Mouse (Mus musculus): Measurements from ENCODE around the gene Dbh. TPM values are rescaled to one million over a fixed set of nuclear protein-coding genes. Genes with fewer than 3 reads are reported as not detected.

Dbh gene
- polyA plus RNA-seq, 1 experiment: not detected

GRCm38 (mm10) chr2:27161526-27161925 is 3.5 kb upstream of the Dbh start:
- peaks cover 82% of the 10 kb centered on the region for H3K27me3 ChIP-seq (replicated peaks)
- peaks cover 6% of the 10 kb centered on the region; the same call in 1 of the 2 replicates for H3K4me1 ChIP-seq
- no peaks in the 10 kb centered on the region for H3K36me3 ChIP-seq (replicated peaks; ENCODE audit: low read length)
- TF ChIP-seq GATA1 (IDR thresholded peaks at IDR 0.05; ENCODE audit: borderline replicate concordance, low read length): no peak
- TF ChIP-seq FLI1 (IDR thresholded peaks at IDR 0.05; ENCODE audit: low read length): no peak
- H3K4me3 ChIP-seq (replicated peaks): no peak overlapping the region
- H3K9me3 ChIP-seq: peaks cover 21% of the 10 kb centered on the region

- Histone ChIP-seq H3K9me3 (peaks cover 10% of the 10 kb centered on the region), H3K36me3 (replicated peaks; ENCODE audit: low read length) (no peaks in the 10 kb centered on the region), H3K4me1 (peaks cover 17% of the 10 kb centered on the region), H3K27me3 (replicated peaks) (peaks cover 89% of the 10 kb centered on the region), H3K4me3 (replicated peaks) (no peak overlapping the region)
- TF ChIP-seq FLI1 (IDR thresholded peaks at IDR 0.05; ENCODE audit: low read length) (no peak), GATA1 (IDR thresholded peaks at IDR 0.05; ENCODE audit: borderline replicate concordance, low read length) (no peak)
Measured at GRCm38 (mm10) chr2:27162656-27163055, 2.4 kb upstream of the Dbh start.

GRCm38 (mm10) chr2:27163851-27164250 is 1.2 kb upstream of the Dbh start:
- Histone ChIP-seq H3K4me3 (replicated peaks) (no peak overlapping the region), H3K27me3 (replicated peaks) (peaks cover 93% of the 10 kb centered on the region), H3K9me3 (no peaks in the 10 kb centered on the region), H3K4me1 (peaks cover 17% of the 10 kb centered on the region), H3K36me3 (replicated peaks; ENCODE audit: low read length) (no peaks in the 10 kb centered on the region)
- TF ChIP-seq FLI1 (IDR thresholded peaks at IDR 0.05; ENCODE audit: low read length): no peak
- no peak for TF ChIP-seq GATA1 (IDR thresholded peaks at IDR 0.05; ENCODE audit: borderline replicate concordance, low read length)

GRCm38 (mm10) chr2:27166074-27166473 is 1.0 kb downstream of the Dbh start:
- Histone ChIP-seq H3K36me3 (replicated peaks; ENCODE audit: low read length) (no peaks in the 10 kb centered on the region), H3K9me3 (no peaks in the 10 kb centered on the region), H3K27me3 (replicated peaks) (peaks cover 90% of the 10 kb centered on the region), H3K4me3 (replicated peaks) (no peak overlapping the region), H3K4me1 (peaks cover 14% of the 10 kb centered on the region)
- TF ChIP-seq FLI1 (IDR thresholded peaks at IDR 0.05; ENCODE audit: low read length) (no peak), GATA1 (IDR thresholded peaks at IDR 0.05; ENCODE audit: borderline replicate concordance, low read length) (no peak)

- H3K9me3 ChIP-seq: 0 out of 2 replicates have a peak, but pooled peaks cover 2% of the 10 kb centered on the region
- no peaks in the 10 kb centered on the region for H3K36me3 ChIP-seq (replicated peaks; ENCODE audit: low read length)
- TF ChIP-seq FLI1 (IDR thresholded peaks at IDR 0.05; ENCODE audit: low read length) (no peak), GATA1 (IDR thresholded peaks at IDR 0.05; ENCODE audit: borderline replicate concordance, low read length) (no peak)
- peaks cover 14% of the 10 kb centered on the region for H3K4me1 ChIP-seq
- H3K4me3 ChIP-seq (replicated peaks): no peak overlapping the region
- H3K27me3 ChIP-seq (replicated peaks): peaks cover 83% of the 10 kb centered on the region
Measured at GRCm38 (mm10) chr2:27166999-27167398, 2.0 kb downstream of the Dbh start.

- H3K9me3 ChIP-seq: peaks cover 5% of the 10 kb centered on the region; the same call in 1 of the 2 replicates
- no peaks in the 10 kb centered on the region for H3K36me3 ChIP-seq (replicated peaks; ENCODE audit: low read length)
- no peak overlapping the region for H3K4me3 ChIP-seq (replicated peaks)
- peaks cover 9% of the 10 kb centered on the region; the same call in 1 of the 2 replicates for H3K4me1 ChIP-seq
- peaks cover 82% of the 10 kb centered on the region for H3K27me3 ChIP-seq (replicated peaks)
- TF ChIP-seq FLI1 (IDR thresholded peaks at IDR 0.05; ENCODE audit: low read length) (no peak), GATA1 (IDR thresholded peaks at IDR 0.05; ENCODE audit: borderline replicate concordance, low read length) (no peak)
Measured at GRCm38 (mm10) chr2:27174242-27174641, 9.2 kb downstream of the Dbh start.

GRCm38 (mm10) chr2:27175696-27176267 is 10.7 kb downstream of the Dbh start:
- H3K4me1 ChIP-seq: peaks cover 10% of the 10 kb centered on the region; the same call in 1 of the 2 replicates
- peaks cover 85% of the 10 kb centered on the region for H3K27me3 ChIP-seq (replicated peaks)
- TF ChIP-seq FLI1 (IDR thresholded peaks at IDR 0.05; ENCODE audit: low read length) (no peak), GATA1 (IDR thresholded peaks at IDR 0.05; ENCODE audit: borderline replicate concordance, low read length) (no peak)

GRCm38 (mm10) chr2:27179101-27179500 is 14.1 kb downstream of the Dbh start:
- H3K36me3 ChIP-seq (replicated peaks; ENCODE audit: low read length): no peaks in the 10 kb centered on the region
- H3K4me1 ChIP-seq: peaks cover 23% of the 10 kb centered on the region; the same call in 1 of the 2 replicates
- peaks cover 3% of the 10 kb centered on the region; the same call in 1 of the 2 replicates for H3K9me3 ChIP-seq
- H3K4me3 ChIP-seq (replicated peaks): no peak overlapping the region
- TF ChIP-seq FLI1 (IDR thresholded peaks at IDR 0.05; ENCODE audit: low read length) (no peak), GATA1 (IDR thresholded peaks at IDR 0.05; ENCODE audit: borderline replicate concordance, low read length) (no peak)
- H3K27me3 ChIP-seq (replicated peaks): peaks cover 96% of the 10 kb centered on the region

More at GRCm38 (mm10) chr2:27175696-27176267, 10.7 kb downstream of the Dbh start:
- Histone ChIP-seq H3K36me3 (replicated peaks; ENCODE audit: low read length) (no peaks in the 10 kb centered on the region), H3K9me3 (peaks cover 5% of the 10 kb centered on the region; the same call in 1 of the 2 replicates), H3K4me3 (replicated peaks) (no peak overlapping the region)

GRCm38 (mm10) chr2:27181907-27182306 is 16.9 kb downstream of the Dbh start:
- peaks cover 92% of the 10 kb centered on the region for H3K27me3 ChIP-seq (replicated peaks)
- H3K4me1 ChIP-seq: peaks cover 29% of the 10 kb centered on the region
- H3K9me3 ChIP-seq: no peaks in the 10 kb centered on the region
- no peak for TF ChIP-seq GATA1 (IDR thresholded peaks at IDR 0.05; ENCODE audit: borderline replicate concordance, low read length)
- TF ChIP-seq FLI1 (IDR thresholded peaks at IDR 0.05; ENCODE audit: low read length): no peak
- H3K36me3 ChIP-seq (replicated peaks; ENCODE audit: low read length): no peaks in the 10 kb centered on the region
- H3K4me3 ChIP-seq (replicated peaks): no peak overlapping the region

GRCm38 (mm10) chr2:27183734-27184133 is 18.7 kb downstream of the Dbh start:
- Histone ChIP-seq H3K4me3 (replicated peaks) (no peak overlapping the region), H3K27me3 (replicated peaks) (peaks cover 82% of the 10 kb centered on the region), H3K9me3 (no peaks in the 10 kb centered on the region), H3K36me3 (replicated peaks; ENCODE audit: low read length) (peaks cover 6% of the 10 kb centered on the region), H3K4me1 (peaks cover 46% of the 10 kb centered on the region)
- TF ChIP-seq GATA1 (IDR thresholded peaks at IDR 0.05; ENCODE audit: borderline replicate concordance, low read length): no peak
- no peak for TF ChIP-seq FLI1 (IDR thresholded peaks at IDR 0.05; ENCODE audit: low read length)
